Mouse (Mus musculus) c-Kit-positive CD71-positive TER-119-negative erythroid progenitor cells, embryonic 14.5 days (primary cell): ENCODE data around the gene Epb41l3.

ENCODE experiments used
- DNase-seq: peaks from one replicate; pipeline ENCODE4 v3.0.0-alpha.2; 2013; ENCODE audit warnings: low read depth

Gene Epb41l3

GRCm38 (mm10) chr17:69181560-69182316 is 106.3 kb downstream of the Epb41l3 start:
- no peak for DNase-seq

GRCm38 (mm10) chr17:69187794-69188193 is 112.3 kb downstream of the Epb41l3 start:
- no peak for DNase-seq

- no peak for DNase-seq
Measured at GRCm38 (mm10) chr17:69192863-69193493, 117.5 kb downstream of the Epb41l3 start.

- no peak for DNase-seq
Measured at GRCm38 (mm10) chr17:69194599-69194998, 119.1 kb downstream of the Epb41l3 start.

GRCm38 (mm10) chr17:69195758-69196157 is 120.3 kb downstream of the Epb41l3 start:
- no peak for DNase-seq

- no peak for DNase-seq
Measured at GRCm38 (mm10) chr17:69196656-69197055, 121.2 kb downstream of the Epb41l3 start.

GRCm38 (mm10) chr17:69198805-69199204 is 123.3 kb downstream of the Epb41l3 start:
- DNase-seq = no peak

- DNase-seq = no peak
Measured at GRCm38 (mm10) chr17:69199827-69200226, 124.3 kb downstream of the Epb41l3 start.

GRCm38 (mm10) chr17:69200936-69201335 is 125.5 kb downstream of the Epb41l3 start:
- DNase-seq = no peak

GRCm38 (mm10) chr17:69205282-69205999 is 130.0 kb downstream of the Epb41l3 start:
- DNase-seq = no peak

GRCm38 (mm10) chr17:69207562-69208312 is 132.3 kb downstream of the Epb41l3 start:
- no peak for DNase-seq

GRCm38 (mm10) chr17:69211065-69211464 is 135.6 kb downstream of the Epb41l3 start:
- no peak for DNase-seq

- DNase-seq = no peak
Measured at GRCm38 (mm10) chr17:69216120-69216519, 140.6 kb downstream of the Epb41l3 start.

GRCm38 (mm10) chr17:69220849-69221248 is 145.4 kb downstream of the Epb41l3 start:
- no peak for DNase-seq

- no peak for DNase-seq
Measured at GRCm38 (mm10) chr17:69221377-69221776, 145.9 kb downstream of the Epb41l3 start.

GRCm38 (mm10) chr17:69221966-69222692 is 146.6 kb downstream of the Epb41l3 start:
- no peak for DNase-seq

GRCm38 (mm10) chr17:69225996-69226395 is 150.5 kb downstream of the Epb41l3 start:
- no peak for DNase-seq

GRCm38 (mm10) chr17:69227426-69228014 is 152.0 kb downstream of the Epb41l3 start:
- no peak for DNase-seq

GRCm38 (mm10) chr17:69229451-69229850 is 154.0 kb downstream of the Epb41l3 start:
- no peak for DNase-seq

GRCm38 (mm10) chr17:69230131-69230621 is 154.7 kb downstream of the Epb41l3 start:
- DNase-seq = no peak

GRCm38 (mm10) chr17:69231360-69231759 is 155.9 kb downstream of the Epb41l3 start:
- DNase-seq = no peak
